Mouse (Mus musculus) MEL-GATA-1-ER (cell line): ENCODE data around the gene Elobl.

Experiments
- DNase-seq: peaks from one replicate; pipeline ENCODE4 v3.0.0-alpha.2; 2012; ENCODE audit warnings: low read depth; ENCODE audit errors: extremely low read depth

Elobl gene

GRCm38 (mm10) chr11:88937886-88938285 lies 28.8 kb downstream of the Elobl start:
- no peak for DNase-seq

DNA sequence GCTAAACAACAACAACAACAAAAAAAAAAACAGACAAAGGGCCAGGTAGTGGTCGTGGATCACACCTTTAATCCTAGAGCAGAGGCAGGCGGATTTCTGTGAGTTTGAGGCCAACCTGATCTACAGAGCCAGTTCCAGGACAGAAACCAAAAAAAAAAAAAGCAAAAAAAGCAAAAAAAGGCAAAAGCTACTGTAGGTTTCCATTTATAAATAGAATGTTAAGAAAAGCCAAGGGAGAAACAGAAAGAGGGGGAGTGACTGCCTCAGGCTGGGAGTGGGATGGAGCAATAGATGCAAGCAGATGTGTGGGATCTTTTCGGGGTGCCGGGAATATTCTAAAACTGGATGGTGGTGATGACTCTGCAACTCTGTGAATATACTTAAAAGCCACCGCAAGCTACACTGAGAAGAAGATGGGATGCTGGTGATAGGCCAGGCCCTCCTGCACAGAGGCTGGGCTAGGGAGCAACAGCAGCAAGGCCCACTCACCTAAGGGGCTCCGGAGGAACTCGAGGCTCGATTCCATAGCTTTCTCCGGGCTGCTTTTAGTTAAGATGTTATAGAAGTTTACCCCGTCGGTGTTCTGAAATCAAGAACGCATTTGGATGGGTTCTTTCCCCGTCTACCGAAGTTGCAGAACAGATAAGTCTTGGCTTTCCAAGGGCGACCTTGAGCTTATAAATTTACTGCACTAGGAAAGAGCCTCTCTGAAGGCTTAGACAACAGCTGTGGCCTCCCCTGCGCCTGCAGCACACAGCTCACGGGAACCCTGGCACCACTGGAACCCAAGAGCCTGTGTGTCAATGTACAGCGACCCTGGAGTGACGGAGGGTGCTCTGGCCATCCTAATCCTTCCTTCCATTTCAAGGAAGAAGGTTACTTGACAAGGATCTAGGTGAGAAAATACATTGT lies 32.4 kb downstream of the Elobl start:
- DNase-seq: no peak

GRCm38 (mm10) chr11:88933030-88933429 lies 33.7 kb downstream of the Elobl start:
- no peak for DNase-seq

GRCm38 (mm10) chr11:88931692-88932530 lies 34.8 kb downstream of the Elobl start:
- DNase-seq: no peak

GRCm38 (mm10) chr11:88926566-88926965 lies 40.2 kb downstream of the Elobl start:
- no peak for DNase-seq
